Mouse (Mus musculus) midbrain, embryonic 12.5 days (tissue): ENCODE results near the gene Sipa1l1. TPM values are rescaled to one million over a fixed set of nuclear protein-coding genes. Genes with fewer than 3 reads are reported as not detected.

Experiments
- ATAC-seq: fragments of 200-750 bp; cut with Nextera tagmentation; 2 replicates; pipeline ENCODE4 v1.8.0; 2017; ENCODE audit warnings: low read depth, moderate TSS enrichment, moderate library complexity; ENCODE audit not compliant: low FRiP score
- H3K27ac ChIP-seq: fragments of 300-500 bp; sonication (generic); replicated peaks from 2 replicates; pipeline ENCODE4 v1.5.1; 2016; ENCODE audit warnings: mild to moderate bottlenecking
- H3K27me3 ChIP-seq: fragments of 300-500 bp; sonication (generic); 2 replicates; pipeline ENCODE4 v1.6.1; 2016; ENCODE audit warnings: mild to moderate bottlenecking
- H3K36me3 ChIP-seq: fragments of 300-500 bp; sonication (generic); 2 replicates; pipeline ENCODE4 v1.6.1; 2016
- H3K4me1 ChIP-seq: fragments of 300-500 bp; sonication (generic); 2 replicates; pipeline ENCODE4 v1.6.1; 2016
- H3K4me2 ChIP-seq: fragments of 300-500 bp; sonication (generic); replicated peaks from 2 replicates; pipeline ENCODE4 v1.6.1; 2016; ENCODE audit warnings: mild to moderate bottlenecking, moderate library complexity
- H3K4me3 ChIP-seq: fragments of 300-500 bp; sonication (generic); 2 replicates; pipeline ENCODE4 v1.5.1; 2016; ENCODE audit warnings: mild to moderate bottlenecking
- H3K9ac ChIP-seq: fragments of 300-500 bp; sonication (generic); replicated peaks from 2 replicates; pipeline ENCODE4 v1.6.1; 2016; ENCODE audit warnings: mild to moderate bottlenecking, moderate library complexity
- H3K9me3 ChIP-seq: fragments of 300-500 bp; sonication (generic); 2 replicates; pipeline ENCODE4 v1.6.1; 2016; ENCODE audit warnings: mild to moderate bottlenecking
- WGBS: fragments of 180-500 bp; shearing (Covaris S2); methylation state at CpG from one replicate; pipeline ENCODE4 v1.1.7; 2016; 5-methylcytosine and 5-hydroxymethylcytosine counted together
- polyA plus RNA-seq: library from polyadenylated mRNA; unstranded; fragments of >200 nt; fragmentation: Nextera tagmentation; extraction: Ambion mirVana; gene quantifications from 2 replicates; pipeline ENCODE4 v1.2.1, GENCODE M21; 2016

Gene Sipa1l1
- polyA plus RNA-seq, 1 experiment from 2014 or later = 28.6 TPM

GRCm38 (mm10) chr12:82237095-82237494 lies 68.0 kb downstream of the Sipa1l1 start:
- H3K36me3 ChIP-seq = no peaks in the 10 kb centered on the region
- no peak overlapping the region for H3K4me3 ChIP-seq
- ATAC-seq = no peak
- no peak overlapping the region for H3K27ac ChIP-seq
- no peaks in the 10 kb centered on the region for H3K27me3 ChIP-seq
- H3K4me1 ChIP-seq = peaks cover 5% of the 10 kb centered on the region
- H3K4me2 ChIP-seq = no peak overlapping the region
- no peak overlapping the region for H3K9ac ChIP-seq
- 92% methylated on average over 4 of the region's 4 CpGs for WGBS
- H3K9me3 ChIP-seq = no peaks in the 10 kb centered on the region

GRCm38 (mm10) chr12:82237946-82238345 lies 68.8 kb downstream of the Sipa1l1 start:
- no peak for ATAC-seq
- no peak overlapping the region for H3K9ac ChIP-seq
- no peak overlapping the region for H3K4me2 ChIP-seq
- whole genome bisulfite sequencing = 74% methylated on average over 4 of the region's 4 CpGs
- no peaks in the 10 kb centered on the region for H3K36me3 ChIP-seq
- no peaks in the 10 kb centered on the region for H3K27me3 ChIP-seq
- no peaks in the 10 kb centered on the region for H3K9me3 ChIP-seq
- no peak overlapping the region for H3K27ac ChIP-seq
- no peak overlapping the region for H3K4me3 ChIP-seq
- no peaks in the 10 kb centered on the region for H3K4me1 ChIP-seq

- H3K4me3 ChIP-seq = no peak overlapping the region
Observed at GRCm38 (mm10) chr12:82240674-82241073, 71.6 kb downstream of the Sipa1l1 start.

GRCm38 (mm10) chr12:82245219-82245618 lies 76.1 kb downstream of the Sipa1l1 start:
- ATAC-seq = no peak

More at GRCm38 (mm10) chr12:82240674-82241073, 71.6 kb downstream of the Sipa1l1 start:
- H3K27ac ChIP-seq = no peak overlapping the region
- H3K9me3 ChIP-seq = no peaks in the 10 kb centered on the region
- no peaks in the 10 kb centered on the region for H3K4me1 ChIP-seq
- no peaks in the 10 kb centered on the region for H3K27me3 ChIP-seq
- ATAC-seq = no peak
- no peak overlapping the region for H3K9ac ChIP-seq
- H3K4me2 ChIP-seq = no peak overlapping the region
- 88% methylated on average over 6 of the region's 6 CpGs for WGBS
- H3K36me3 ChIP-seq = no peaks in the 10 kb centered on the region

GRCm38 (mm10) chr12:82246422-82246821 lies 77.3 kb downstream of the Sipa1l1 start:
- Histone ChIP-seq H3K36me3 (no peaks in the 10 kb centered on the region), H3K4me2 (no peak overlapping the region), H3K9me3 (no peaks in the 10 kb centered on the region), H3K27ac (no peak overlapping the region), H3K9ac (no peak overlapping the region), H3K4me1 (no peaks in the 10 kb centered on the region), H3K27me3 (no peaks in the 10 kb centered on the region), H3K4me3 (no peak overlapping the region)
- WGBS = 95% methylated on average over 3 of the region's 3 CpGs
- ATAC-seq = no peak

More at GRCm38 (mm10) chr12:82245219-82245618, 76.1 kb downstream of the Sipa1l1 start:
- no peak overlapping the region for H3K9ac ChIP-seq
- no peak overlapping the region for H3K27ac ChIP-seq
- no peak overlapping the region for H3K4me3 ChIP-seq
- no peaks in the 10 kb centered on the region for H3K36me3 ChIP-seq
- H3K4me1 ChIP-seq = no peaks in the 10 kb centered on the region
- H3K9me3 ChIP-seq = no peaks in the 10 kb centered on the region
- 92% methylated on average over 6 of the region's 6 CpGs for WGBS
- no peaks in the 10 kb centered on the region for H3K27me3 ChIP-seq
- H3K4me2 ChIP-seq = no peak overlapping the region

- H3K27ac ChIP-seq = no peak overlapping the region
- H3K27me3 ChIP-seq = no peaks in the 10 kb centered on the region
- no peak overlapping the region for H3K4me2 ChIP-seq
- H3K9ac ChIP-seq = no peak overlapping the region
- no peaks in the 10 kb centered on the region for H3K36me3 ChIP-seq
- ATAC-seq = no peak
- WGBS = 92% methylated on average over 14 of the region's 14 CpGs
- H3K4me3 ChIP-seq = no peak overlapping the region
- H3K9me3 ChIP-seq = no peaks in the 10 kb centered on the region
- no peaks in the 10 kb centered on the region for H3K4me1 ChIP-seq
Observed at GRCm38 (mm10) chr12:82247371-82248258, 78.5 kb downstream of the Sipa1l1 start.

GRCm38 (mm10) chr12:82248501-82248900 lies 79.4 kb downstream of the Sipa1l1 start:
- Histone ChIP-seq H3K36me3 (no peaks in the 10 kb centered on the region), H3K27ac (no peak overlapping the region), H3K4me3 (no peak overlapping the region), H3K27me3 (no peaks in the 10 kb centered on the region), H3K9me3 (no peaks in the 10 kb centered on the region), H3K4me2 (no peak overlapping the region), H3K4me1 (no peaks in the 10 kb centered on the region), H3K9ac (no peak overlapping the region)
- no peak for ATAC-seq
- WGBS = 78% methylated on average over 3 of the region's 3 CpGs

GRCm38 (mm10) chr12:82251328-82251727 lies 82.2 kb downstream of the Sipa1l1 start:
- no peaks in the 10 kb centered on the region for H3K9me3 ChIP-seq
- no peak for ATAC-seq
- no peak overlapping the region for H3K9ac ChIP-seq
- no peak overlapping the region for H3K4me2 ChIP-seq
- H3K27ac ChIP-seq = no peak overlapping the region
- no peaks in the 10 kb centered on the region for H3K36me3 ChIP-seq
- WGBS = 94% methylated on average over 2 of the region's 2 CpGs
- no peak overlapping the region for H3K4me3 ChIP-seq
- no peaks in the 10 kb centered on the region for H3K4me1 ChIP-seq
- H3K27me3 ChIP-seq = no peaks in the 10 kb centered on the region

GRCm38 (mm10) chr12:82254076-82254475 lies 85.0 kb downstream of the Sipa1l1 start:
- no peak for ATAC-seq
- Histone ChIP-seq H3K27me3 (no peaks in the 10 kb centered on the region), H3K9me3 (no peaks in the 10 kb centered on the region), H3K36me3 (no peaks in the 10 kb centered on the region), H3K9ac (no peak overlapping the region), H3K27ac (no peak overlapping the region), H3K4me3 (no peak overlapping the region), H3K4me1 (no peaks in the 10 kb centered on the region), H3K4me2 (no peak overlapping the region)
- 90% methylated on average over 5 of the region's 5 CpGs for WGBS

GRCm38 (mm10) chr12:82256012-82256411 lies 86.9 kb downstream of the Sipa1l1 start:
- Histone ChIP-seq H3K4me1 (no peaks in the 10 kb centered on the region), H3K9ac (no peak overlapping the region), H3K4me3 (no peak overlapping the region), H3K27me3 (no peaks in the 10 kb centered on the region), H3K36me3 (no peaks in the 10 kb centered on the region), H3K9me3 (no peaks in the 10 kb centered on the region), H3K4me2 (no peak overlapping the region), H3K27ac (no peak overlapping the region)
- no peak for ATAC-seq
- WGBS = 86% methylated on average over 5 of the region's 5 CpGs

GRCm38 (mm10) chr12:82256921-82257500 lies 87.9 kb downstream of the Sipa1l1 start:
- ATAC-seq = no peak
- WGBS = 94% methylated on average over 6 of the region's 6 CpGs
- no peak overlapping the region for H3K4me2 ChIP-seq

GRCm38 (mm10) chr12:82257994-82258785 lies 89.1 kb downstream of the Sipa1l1 start:
- Histone ChIP-seq H3K4me3 (no peak overlapping the region), H3K27me3 (no peaks in the 10 kb centered on the region), H3K4me2 (no peak overlapping the region), H3K27ac (no peak overlapping the region), H3K9me3 (no peaks in the 10 kb centered on the region), H3K9ac (no peak overlapping the region), H3K4me1 (no peaks in the 10 kb centered on the region), H3K36me3 (no peaks in the 10 kb centered on the region)
- 88% methylated on average over 6 of the region's 6 CpGs for WGBS
- no peak for ATAC-seq

More at GRCm38 (mm10) chr12:82256921-82257500, 87.9 kb downstream of the Sipa1l1 start:
- H3K9ac ChIP-seq = no peak overlapping the region
- no peaks in the 10 kb centered on the region for H3K36me3 ChIP-seq
- no peaks in the 10 kb centered on the region for H3K4me1 ChIP-seq
- no peaks in the 10 kb centered on the region for H3K9me3 ChIP-seq
- no peak overlapping the region for H3K27ac ChIP-seq
- H3K27me3 ChIP-seq = no peaks in the 10 kb centered on the region
- H3K4me3 ChIP-seq = no peak overlapping the region
